Mouse (Mus musculus): Measurements from ENCODE around the gene Armc9. TPM values are rescaled to one million over a fixed set of nuclear protein-coding genes. Genes with fewer than 3 reads are reported as not detected.

The Armc9 gene
- polyA plus RNA-seq, 1 experiment = 34.2 TPM

GRCm38 (mm10) chr1:86187856-86188255 is 33.3 kb downstream of the Armc9 start:
- H3K4me3 ChIP-seq (ENCODE audit: insufficient read depth, low read length) = no peak overlapping the region
- H3K27ac ChIP-seq (ENCODE audit: insufficient read depth, low read length) = no peak overlapping the region
- TF ChIP-seq POLR2A (IDR thresholded peaks at IDR 0.05; ENCODE audit: extremely low read depth, insufficient read depth, low read length) = no peak
- no peak for TF ChIP-seq CTCF (IDR thresholded peaks at IDR 0.05; ENCODE audit: extremely low read depth, insufficient read depth, low read length)
- H3K4me1 ChIP-seq (ENCODE audit: control insufficient read depth, insufficient read depth, low read length) = no peaks in the 10 kb centered on the region

DNA sequence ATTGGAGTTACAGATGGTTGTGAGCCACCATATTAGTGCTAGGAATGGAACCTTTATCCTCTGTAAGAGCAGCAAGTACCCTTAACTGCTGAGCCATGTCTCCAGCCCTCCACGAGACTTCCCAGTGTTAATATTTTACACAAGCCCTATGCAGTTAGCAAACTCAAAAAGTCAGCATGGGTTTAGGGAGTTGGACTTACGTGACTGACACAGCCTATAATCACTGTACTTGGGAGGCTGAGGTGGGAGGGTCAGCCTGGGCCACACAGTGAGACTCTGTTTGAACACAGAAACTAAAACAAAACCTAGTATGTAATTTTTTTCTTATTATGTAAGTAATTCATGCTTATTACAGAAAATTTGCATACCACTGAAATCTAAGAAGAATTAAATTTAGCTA is 33.7 kb downstream of the Armc9 start:
- Histone ChIP-seq H3K27ac (ENCODE audit: insufficient read depth, low read length) (no peak overlapping the region), H3K4me3 (ENCODE audit: insufficient read depth, low read length) (no peak overlapping the region), H3K4me1 (ENCODE audit: control insufficient read depth, insufficient read depth, low read length) (no peaks in the 10 kb centered on the region)
- TF ChIP-seq POLR2A (IDR thresholded peaks at IDR 0.05; ENCODE audit: extremely low read depth, insufficient read depth, low read length) (no peak), CTCF (IDR thresholded peaks at IDR 0.05; ENCODE audit: extremely low read depth, insufficient read depth, low read length) (no peak)

DNA sequence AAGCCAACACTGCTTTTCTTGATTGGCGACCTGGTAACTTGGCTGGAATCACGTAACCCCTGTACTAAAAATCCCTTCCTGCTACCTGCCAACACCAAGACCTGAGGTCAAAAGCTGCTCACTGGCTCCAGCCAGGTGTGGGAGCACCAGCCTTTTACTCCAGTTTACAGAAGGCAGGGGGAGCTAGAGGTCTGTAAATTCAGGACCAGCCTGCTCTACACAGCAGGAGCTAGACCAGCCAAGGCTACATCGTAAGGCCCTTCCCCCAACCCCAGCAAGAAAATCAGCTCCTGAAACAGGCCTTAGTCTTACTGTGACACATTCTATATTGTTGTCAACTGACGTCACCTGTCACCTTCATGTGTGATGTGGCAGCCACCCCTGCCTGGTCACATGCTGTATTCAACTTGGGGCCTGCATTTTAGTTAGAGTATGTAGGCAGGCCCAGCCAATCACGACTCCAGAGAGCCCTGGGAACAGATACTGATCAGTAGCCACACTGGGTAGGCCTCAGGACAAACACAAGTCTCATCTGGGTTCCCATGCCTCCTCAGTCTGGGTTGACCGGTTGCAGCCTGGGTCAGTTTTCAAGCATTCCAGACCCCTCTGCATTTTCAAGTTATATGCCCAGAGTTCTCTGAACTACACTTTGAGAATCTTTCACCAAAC is 34.6 kb downstream of the Armc9 start:
- Histone ChIP-seq H3K4me1 (ENCODE audit: control insufficient read depth, insufficient read depth, low read length) (no peaks in the 10 kb centered on the region), H3K4me3 (ENCODE audit: insufficient read depth, low read length) (no peak overlapping the region), H3K27ac (ENCODE audit: insufficient read depth, low read length) (no peak overlapping the region)
- TF ChIP-seq CTCF (IDR thresholded peaks at IDR 0.05; ENCODE audit: extremely low read depth, insufficient read depth, low read length) (no peak), POLR2A (IDR thresholded peaks at IDR 0.05; ENCODE audit: extremely low read depth, insufficient read depth, low read length) (no peak)

DNA sequence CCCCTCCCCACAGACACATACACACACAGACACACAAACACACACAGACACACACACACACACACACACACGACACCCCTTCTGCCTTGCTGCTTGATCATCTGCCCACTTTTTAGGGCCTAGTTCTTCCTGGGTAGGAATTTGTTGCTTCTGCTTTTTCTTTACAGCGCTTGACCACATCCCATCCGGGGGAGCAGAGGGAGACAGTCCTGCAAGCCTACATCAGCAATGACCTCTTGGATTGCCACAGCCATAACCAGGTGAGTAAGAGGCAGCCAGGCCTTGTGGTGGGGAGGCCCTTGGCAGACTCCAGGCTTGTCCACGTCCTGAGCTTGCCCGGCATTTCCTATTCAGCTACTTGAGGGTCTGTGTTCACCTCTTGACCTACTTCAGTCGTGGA is 36.3 kb downstream of the Armc9 start:
- TF ChIP-seq CTCF (IDR thresholded peaks at IDR 0.05; ENCODE audit: extremely low read depth, insufficient read depth, low read length) = no peak
- no peak for TF ChIP-seq POLR2A (IDR thresholded peaks at IDR 0.05; ENCODE audit: extremely low read depth, insufficient read depth, low read length)
- no peak overlapping the region for H3K27ac ChIP-seq (ENCODE audit: insufficient read depth, low read length)
- no peak overlapping the region for H3K4me3 ChIP-seq (ENCODE audit: insufficient read depth, low read length)
- no peaks in the 10 kb centered on the region for H3K4me1 ChIP-seq (ENCODE audit: control insufficient read depth, insufficient read depth, low read length)

GRCm38 (mm10) chr1:86194044-86194443 is 39.5 kb downstream of the Armc9 start:
- no peak overlapping the region for H3K27ac ChIP-seq (ENCODE audit: insufficient read depth, low read length)
- H3K4me3 ChIP-seq (ENCODE audit: insufficient read depth, low read length) = no peak overlapping the region
- TF ChIP-seq POLR2A (IDR thresholded peaks at IDR 0.05; ENCODE audit: extremely low read depth, insufficient read depth, low read length) = no peak
- TF ChIP-seq CTCF (IDR thresholded peaks at IDR 0.05; ENCODE audit: extremely low read depth, insufficient read depth, low read length) = no peak
- no peaks in the 10 kb centered on the region for H3K4me1 ChIP-seq (ENCODE audit: control insufficient read depth, insufficient read depth, low read length)

DNA sequence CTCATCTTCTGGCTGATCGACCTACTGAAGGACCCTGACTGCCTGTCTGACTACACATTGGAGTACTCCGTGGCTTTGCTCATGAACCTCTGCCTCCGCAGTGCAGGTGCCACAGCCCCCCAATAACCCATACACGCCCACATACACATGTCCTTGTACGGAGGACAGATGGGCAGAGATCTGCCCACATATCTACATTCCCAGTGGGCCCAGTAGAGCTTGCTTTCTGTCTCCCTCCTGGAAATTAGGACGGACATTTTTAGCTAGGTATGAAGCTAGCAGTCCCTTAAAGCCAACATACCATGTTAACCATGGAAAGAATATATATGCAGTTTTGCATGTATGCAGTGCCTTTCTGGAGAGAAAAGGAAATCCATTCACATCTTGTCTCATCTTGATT is 43.7 kb downstream of the Armc9 start:
- no peaks in the 10 kb centered on the region; the same call in 1 of the 2 replicates for H3K4me1 ChIP-seq (ENCODE audit: control insufficient read depth, insufficient read depth, low read length)

DNA sequence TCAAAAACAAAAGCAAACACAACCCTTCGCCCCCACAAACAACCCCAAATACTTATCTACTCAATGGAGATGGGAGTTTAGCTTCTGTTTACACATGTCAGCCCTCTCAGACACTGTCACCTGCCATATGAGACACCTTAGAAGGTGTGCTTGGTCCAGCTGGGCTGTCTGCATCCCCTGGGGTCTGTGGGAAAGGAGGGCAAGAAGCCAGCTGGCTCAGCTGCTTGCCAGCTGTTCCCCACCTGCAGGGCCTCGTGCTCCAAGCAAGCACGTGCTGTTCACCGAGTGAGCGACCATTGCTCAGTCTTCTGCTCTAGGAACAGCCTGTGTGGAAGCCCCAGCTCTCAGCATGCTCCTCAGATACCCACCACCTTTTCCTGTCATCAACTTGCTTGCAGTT is 44.4 kb downstream of the Armc9 start:
- Histone ChIP-seq H3K27ac (ENCODE audit: insufficient read depth, low read length) (no peak overlapping the region), H3K4me3 (ENCODE audit: insufficient read depth, low read length) (no peak overlapping the region), H3K4me1 (ENCODE audit: control insufficient read depth, insufficient read depth, low read length) (no peaks in the 10 kb centered on the region; the same call in 1 of the 2 replicates)
- TF ChIP-seq POLR2A (IDR thresholded peaks at IDR 0.05; ENCODE audit: extremely low read depth, insufficient read depth, low read length) (no peak), CTCF (IDR thresholded peaks at IDR 0.05; ENCODE audit: extremely low read depth, insufficient read depth, low read length) (no peak)

More for the DNA sequence above, 43.7 kb downstream of the Armc9 start:
- Histone ChIP-seq H3K27ac (ENCODE audit: insufficient read depth, low read length) (no peak overlapping the region), H3K4me3 (ENCODE audit: insufficient read depth, low read length) (no peak overlapping the region)
- TF ChIP-seq POLR2A (IDR thresholded peaks at IDR 0.05; ENCODE audit: extremely low read depth, insufficient read depth, low read length) (no peak), CTCF (IDR thresholded peaks at IDR 0.05; ENCODE audit: extremely low read depth, insufficient read depth, low read length) (no peak)

DNA sequence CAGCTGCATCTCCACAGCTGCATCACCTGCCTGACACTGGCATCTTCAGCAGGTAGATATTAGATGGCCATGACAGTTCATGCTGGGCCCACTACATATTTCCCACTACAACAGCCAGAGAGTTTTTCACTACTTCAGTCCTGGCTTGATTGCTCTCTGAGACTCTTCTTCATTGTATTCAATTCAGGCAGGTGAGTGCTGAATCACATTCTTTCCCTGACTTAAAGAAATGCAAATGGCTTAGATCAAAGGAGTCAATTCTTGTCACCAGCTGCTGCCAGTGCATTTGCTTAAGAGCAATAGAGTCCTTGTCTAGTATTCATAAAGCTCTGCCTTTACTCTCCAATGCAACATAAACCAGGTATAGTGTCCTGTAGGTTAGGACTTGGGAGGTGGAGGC is 46.7 kb downstream of the Armc9 start:
- Histone ChIP-seq H3K4me3 (ENCODE audit: insufficient read depth, low read length) (no peak overlapping the region), H3K27ac (ENCODE audit: insufficient read depth, low read length) (no peak overlapping the region), H3K4me1 (ENCODE audit: control insufficient read depth, insufficient read depth, low read length) (no peaks in the 10 kb centered on the region; the same call in 1 of the 2 replicates)
- TF ChIP-seq CTCF (IDR thresholded peaks at IDR 0.05; ENCODE audit: extremely low read depth, insufficient read depth, low read length) = no peak
- no peak for TF ChIP-seq POLR2A (IDR thresholded peaks at IDR 0.05; ENCODE audit: extremely low read depth, insufficient read depth, low read length)

DNA sequence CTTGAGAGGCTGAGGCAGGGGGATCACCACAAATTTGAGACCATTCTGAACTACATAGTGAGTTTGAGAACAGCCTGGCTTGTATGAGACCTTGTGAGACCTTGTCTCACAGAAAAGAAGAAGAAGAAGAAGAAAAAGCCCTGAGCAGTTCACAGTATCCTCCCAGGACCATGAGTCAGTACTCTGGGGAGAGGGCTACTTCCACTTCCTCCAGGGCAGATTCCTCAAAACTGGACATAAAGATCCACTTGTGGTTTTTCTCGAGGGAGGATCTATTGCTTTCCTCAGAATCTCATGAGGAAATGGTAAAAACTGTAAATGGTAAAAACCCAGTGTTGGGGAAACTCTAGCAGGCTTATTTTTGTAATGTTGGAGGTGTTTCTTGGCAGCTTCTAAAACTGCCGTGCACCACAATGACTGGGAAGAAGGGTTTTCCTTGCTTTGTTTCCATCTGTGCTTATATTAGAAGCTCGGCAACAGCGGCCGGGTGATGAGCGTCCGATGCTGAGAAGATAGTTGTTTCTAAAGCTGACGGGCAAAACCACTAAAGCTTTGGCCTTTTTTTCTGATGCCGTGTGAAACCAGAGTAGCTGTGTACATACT is 48.1 kb downstream of the Armc9 start:
- Histone ChIP-seq H3K4me3 (ENCODE audit: insufficient read depth, low read length) (no peak overlapping the region), H3K27ac (ENCODE audit: insufficient read depth, low read length) (no peak overlapping the region), H3K4me1 (ENCODE audit: control insufficient read depth, insufficient read depth, low read length) (no peaks in the 10 kb centered on the region; the same call in 1 of the 2 replicates)
- TF ChIP-seq CTCF (IDR thresholded peaks at IDR 0.05; ENCODE audit: extremely low read depth, insufficient read depth, low read length) = no peak
- TF ChIP-seq POLR2A (IDR thresholded peaks at IDR 0.05; ENCODE audit: extremely low read depth, insufficient read depth, low read length) = no peak

DNA sequence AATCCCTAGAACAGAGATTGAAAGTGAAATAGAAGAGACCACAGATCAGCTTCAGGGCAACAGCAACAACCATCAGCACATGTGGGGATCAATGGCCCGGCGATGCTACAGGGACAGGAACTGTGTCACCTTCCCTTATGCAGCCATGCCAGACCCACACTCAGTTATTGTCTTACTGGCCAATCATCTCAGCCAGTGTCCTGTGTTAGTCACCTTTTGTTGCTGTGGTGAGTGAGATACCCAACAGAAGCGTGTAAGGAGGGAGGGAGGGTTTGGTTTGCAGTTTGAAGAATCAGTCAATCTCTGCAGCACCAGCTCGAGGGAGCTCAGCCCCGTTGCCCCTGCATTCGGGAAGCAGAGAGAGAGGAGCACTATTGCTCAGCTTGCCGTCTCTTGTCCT is 56.1 kb downstream of the Armc9 start:
- TF ChIP-seq CTCF (IDR thresholded peaks at IDR 0.05; ENCODE audit: extremely low read depth, insufficient read depth, low read length) = no peak
- Histone ChIP-seq H3K4me3 (ENCODE audit: insufficient read depth, low read length) (no peak overlapping the region), H3K27ac (ENCODE audit: insufficient read depth, low read length) (no peak overlapping the region), H3K4me1 (ENCODE audit: control insufficient read depth, insufficient read depth, low read length) (no peaks in the 10 kb centered on the region)
